Mouse (Mus musculus): ENCODE data around the gene Trpm5. TPM values are rescaled to one million over a fixed set of nuclear protein-coding genes. Genes with fewer than 3 reads are reported as not detected.

The Trpm5 gene
- 0.95 and 1.2 TPM in 2 replicates for polyA plus RNA-seq (2015; fragmentation: Nextera tagmentation; extraction: Ambion mirVana)

DNA sequence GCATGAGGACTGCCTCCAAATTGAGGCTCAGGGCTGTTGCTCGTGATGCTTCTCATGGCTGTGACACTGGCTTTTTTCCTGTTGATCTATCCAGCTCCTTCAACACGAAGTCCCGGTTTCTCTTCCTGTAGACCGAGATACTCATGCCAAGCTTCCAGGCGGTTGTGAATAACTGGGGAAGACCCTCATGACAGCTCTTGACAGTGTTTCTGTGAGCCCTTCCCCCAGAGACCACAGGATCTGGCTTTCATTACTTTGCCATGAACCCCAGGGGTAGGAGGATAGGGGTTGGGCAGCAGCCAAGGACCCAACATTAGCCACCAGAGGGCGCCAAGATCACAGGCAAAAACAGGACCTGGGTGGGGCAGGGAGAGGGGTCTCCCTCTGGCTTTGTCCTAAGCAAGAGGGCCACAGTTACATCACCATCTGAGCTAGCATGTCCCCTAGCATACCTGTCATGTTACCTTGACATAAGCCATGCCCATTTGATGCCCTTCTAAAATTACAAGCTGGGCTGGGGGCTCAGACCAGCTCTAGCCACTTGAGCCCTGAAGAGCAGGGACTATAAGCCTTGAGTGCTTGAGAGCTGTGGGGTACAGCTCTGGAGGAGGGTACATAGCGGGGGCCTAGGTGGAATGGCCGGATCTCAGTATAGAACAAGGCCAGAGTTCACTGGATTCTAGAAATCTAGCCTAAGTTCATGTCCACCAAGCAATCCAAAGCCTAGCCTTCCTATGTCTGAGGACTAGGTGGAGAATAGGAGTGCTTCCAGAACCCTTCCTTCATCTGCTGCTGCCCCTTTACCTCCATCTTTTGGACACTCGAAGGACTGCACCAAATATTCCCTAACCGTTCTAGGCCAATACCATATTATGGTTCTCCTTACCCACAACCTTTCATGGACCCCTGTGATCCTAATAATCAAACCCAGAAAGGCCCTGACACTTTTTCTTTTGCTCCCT is at the start of gene Trpm5:
Gene Trpm5, minus strand, starts transcription at position 51 of the 962 bp plus-strand sequence.
- no peaks in the 10 kb centered on the region for H3K9me3 ChIP-seq
- no peaks in the 10 kb centered on the region for H3K36me3 ChIP-seq
- H3K27me3 ChIP-seq, result no peaks in the 10 kb centered on the region
- ATAC-seq, result no peak
- no peak within 1 kb of the TSS for H3K9ac ChIP-seq (replicated peaks)
- no peaks in the 10 kb centered on the region for H3K4me1 ChIP-seq (replicated peaks)
- H3K4me2 ChIP-seq (replicated peaks), result no peak within 1 kb of the TSS
- WGBS, result 55% methylated on average over 10 of the region's 10 CpGs
- H3K4me3 ChIP-seq (replicated peaks), result no peak within 1 kb of the TSS
- no peak within 1 kb of the TSS for H3K27ac ChIP-seq

GRCm38 (mm10) chr7:143142680-143143079 is 48.2 kb upstream of the Trpm5 start:
- Histone ChIP-seq H3K4me2 (replicated peaks) (no peak overlapping the region), H3K4me3 (replicated peaks) (no peak overlapping the region), H3K27me3 (no peaks in the 10 kb centered on the region), H3K27ac (no peak overlapping the region), H3K4me1 (replicated peaks) (no peaks in the 10 kb centered on the region), H3K9ac (replicated peaks) (no peak overlapping the region), H3K36me3 (no peaks in the 10 kb centered on the region), H3K9me3 (no peaks in the 10 kb centered on the region)
- 84% methylated on average over 2 of the region's 2 CpGs for WGBS
- no peak for ATAC-seq

- H3K36me3 ChIP-seq, result no peaks in the 10 kb centered on the region
- no peak overlapping the region for H3K4me3 ChIP-seq (replicated peaks)
- H3K9me3 ChIP-seq, result no peaks in the 10 kb centered on the region
- no peak for ATAC-seq
- H3K27ac ChIP-seq, result no peak overlapping the region
- H3K4me1 ChIP-seq (replicated peaks), result no peaks in the 10 kb centered on the region
- H3K4me2 ChIP-seq (replicated peaks), result no peak overlapping the region
- no peak overlapping the region for H3K9ac ChIP-seq (replicated peaks)
- H3K27me3 ChIP-seq, result no peaks in the 10 kb centered on the region
- WGBS, result 86% methylated on average over 4 of the region's 4 CpGs
Measured at GRCm38 (mm10) chr7:143139932-143140331, 45.5 kb upstream of the Trpm5 start.

DNA sequence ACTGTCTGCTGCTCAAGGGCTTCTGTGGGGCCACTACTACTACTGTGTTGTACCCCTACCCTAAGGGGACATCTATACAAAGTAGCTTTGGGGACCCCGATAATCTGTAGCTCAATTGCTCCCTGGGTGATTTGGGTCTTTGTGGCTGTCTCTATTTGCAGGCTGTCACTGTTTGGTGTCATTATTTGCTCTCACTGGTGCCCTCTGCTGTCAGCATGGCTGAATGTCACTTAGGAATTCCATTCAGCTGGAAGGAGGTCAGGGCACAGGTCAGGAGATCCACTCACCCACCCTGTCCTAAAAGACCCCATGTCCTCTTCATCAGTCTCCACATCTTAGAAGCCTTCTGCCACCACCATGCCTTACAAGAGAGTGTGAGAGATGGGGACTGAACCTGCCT is 44.3 kb upstream of the Trpm5 start:
- H3K27ac ChIP-seq, result no peak overlapping the region
- no peak overlapping the region for H3K9ac ChIP-seq (replicated peaks)
- no peaks in the 10 kb centered on the region for H3K27me3 ChIP-seq
- no peaks in the 10 kb centered on the region for H3K9me3 ChIP-seq
- no peaks in the 10 kb centered on the region for H3K4me1 ChIP-seq (replicated peaks)
- H3K4me2 ChIP-seq (replicated peaks), result no peak overlapping the region
- no peaks in the 10 kb centered on the region for H3K36me3 ChIP-seq
- WGBS, result 24% methylated on average over 1 of the region's 1 CpGs
- ATAC-seq, result peak; percentile 17; the same call in 1 of the 2 replicates
- no peak overlapping the region for H3K4me3 ChIP-seq (replicated peaks)

GRCm38 (mm10) chr7:143136561-143136960 is 42.1 kb upstream of the Trpm5 start:
- Histone ChIP-seq H3K27me3 (no peaks in the 10 kb centered on the region), H3K9me3 (no peaks in the 10 kb centered on the region), H3K4me2 (replicated peaks) (no peak overlapping the region), H3K4me3 (replicated peaks) (no peak overlapping the region), H3K9ac (replicated peaks) (no peak overlapping the region), H3K27ac (no peak overlapping the region), H3K4me1 (replicated peaks) (no peaks in the 10 kb centered on the region), H3K36me3 (no peaks in the 10 kb centered on the region)
- WGBS, result 68% methylated on average over 5 of the region's 5 CpGs
- no peak for ATAC-seq

- Histone ChIP-seq H3K4me3 (replicated peaks) (no peak overlapping the region), H3K4me2 (replicated peaks) (no peak overlapping the region), H3K9me3 (no peaks in the 10 kb centered on the region), H3K4me1 (replicated peaks) (no peaks in the 10 kb centered on the region), H3K36me3 (no peaks in the 10 kb centered on the region), H3K27me3 (no peaks in the 10 kb centered on the region), H3K9ac (replicated peaks) (no peak overlapping the region), H3K27ac (no peak overlapping the region)
- WGBS, result 76% methylated on average over 2 of the region's 2 CpGs
- ATAC-seq, result no peak
Measured at GRCm38 (mm10) chr7:143136125-143136524, 41.7 kb upstream of the Trpm5 start.

DNA sequence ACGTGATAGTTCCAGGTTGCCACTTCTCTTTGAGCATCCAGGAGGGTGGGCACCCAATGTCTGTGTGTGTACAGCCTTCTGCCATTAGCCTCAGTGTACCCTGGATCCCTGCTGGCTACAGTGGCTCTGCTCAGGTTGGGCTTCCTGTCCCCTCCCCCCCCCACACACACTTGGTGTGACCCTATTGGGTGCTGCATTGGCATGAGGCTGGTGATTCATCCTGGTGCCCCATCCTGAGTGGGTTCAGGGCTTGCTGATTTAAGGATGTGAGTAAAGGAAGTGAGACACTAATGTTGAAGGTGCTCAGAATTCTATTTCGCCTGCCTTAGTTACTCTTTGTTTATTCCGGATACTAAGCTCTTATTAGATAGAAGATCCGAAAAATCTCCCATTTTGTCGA is 38.4 kb upstream of the Trpm5 start:
- Histone ChIP-seq H3K4me3 (replicated peaks) (no peak overlapping the region), H3K27ac (no peak overlapping the region), H3K9ac (replicated peaks) (no peak overlapping the region), H3K27me3 (no peaks in the 10 kb centered on the region), H3K9me3 (no peaks in the 10 kb centered on the region), H3K4me1 (replicated peaks) (no peaks in the 10 kb centered on the region), H3K4me2 (replicated peaks) (no peak overlapping the region), H3K36me3 (no peaks in the 10 kb centered on the region)
- WGBS, result 82% methylated on average over 5 of the region's 5 CpGs
- ATAC-seq, result no peak

- Histone ChIP-seq H3K27me3 (no peaks in the 10 kb centered on the region), H3K36me3 (no peaks in the 10 kb centered on the region), H3K4me2 (replicated peaks) (no peak overlapping the region), H3K27ac (no peak overlapping the region), H3K9me3 (no peaks in the 10 kb centered on the region), H3K4me3 (replicated peaks) (no peak overlapping the region), H3K4me1 (replicated peaks) (peaks cover 5% of the 10 kb centered on the region; the same call in 1 of the 2 replicates), H3K9ac (replicated peaks) (no peak overlapping the region)
- WGBS, result 69% methylated on average over 3 of the region's 3 CpGs
- no peak for ATAC-seq
Measured at GRCm38 (mm10) chr7:143124902-143125301, 30.5 kb upstream of the Trpm5 start.

DNA sequence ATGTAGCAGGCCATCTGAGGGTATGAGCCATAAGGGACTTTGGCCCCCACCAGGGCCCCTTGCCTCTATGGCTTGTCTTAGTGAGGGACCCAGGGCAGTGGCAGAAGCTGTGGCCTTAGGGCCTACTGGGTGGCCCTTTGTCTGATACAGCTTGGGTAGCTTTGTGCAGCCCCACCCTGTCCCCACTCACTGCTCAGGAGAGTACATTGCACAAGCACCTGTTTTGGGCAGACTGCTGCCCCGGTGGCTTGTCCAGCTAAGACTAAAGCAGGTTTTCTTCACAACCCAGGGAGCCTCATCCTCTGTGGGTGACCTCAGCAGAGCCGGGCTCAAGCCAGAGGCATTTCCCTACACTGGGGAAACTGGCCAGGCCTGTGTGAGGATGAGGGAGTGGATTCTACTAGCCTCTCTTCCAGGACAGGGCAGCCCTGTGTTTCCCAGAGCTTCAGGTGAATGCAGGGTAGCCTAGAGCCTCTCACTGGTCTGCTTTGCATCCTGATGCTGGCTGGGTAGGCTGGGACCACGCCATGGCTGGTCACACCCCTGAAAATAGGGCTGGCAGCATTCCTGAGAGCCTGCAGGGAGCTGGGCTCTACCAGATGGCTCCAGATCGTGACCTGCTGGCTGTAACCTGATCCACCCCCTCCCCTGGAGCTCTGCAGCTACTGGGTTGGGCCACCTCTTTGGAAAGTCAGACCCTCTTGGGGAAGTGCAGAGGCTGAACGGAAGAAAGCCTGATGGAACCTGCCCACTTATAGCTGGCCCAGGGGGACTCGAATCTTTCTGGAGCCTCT is 29.6 kb upstream of the Trpm5 start:
- Histone ChIP-seq H3K27ac (no peak overlapping the region), H3K9me3 (no peaks in the 10 kb centered on the region), H3K9ac (replicated peaks) (no peak overlapping the region), H3K27me3 (no peaks in the 10 kb centered on the region), H3K4me1 (replicated peaks) (peaks cover 5% of the 10 kb centered on the region; the same call in 1 of the 2 replicates), H3K36me3 (no peaks in the 10 kb centered on the region), H3K4me2 (replicated peaks) (no peak overlapping the region), H3K4me3 (replicated peaks) (no peak overlapping the region)
- WGBS, result 12% methylated on average over 6 of the region's 6 CpGs
- ATAC-seq, result no peak

GRCm38 (mm10) chr7:143122191-143122590 is 27.7 kb upstream of the Trpm5 start:
- no peak overlapping the region for H3K27ac ChIP-seq
- ATAC-seq, result no peak

GRCm38 (mm10) chr7:143119826-143120225 is 25.4 kb upstream of the Trpm5 start:
- Histone ChIP-seq H3K4me2 (replicated peaks) (no peak overlapping the region), H3K9ac (replicated peaks) (no peak overlapping the region), H3K4me3 (replicated peaks) (no peak overlapping the region), H3K27ac (no peak overlapping the region), H3K4me1 (replicated peaks) (peaks cover 5% of the 10 kb centered on the region; the same call in 1 of the 2 replicates), H3K36me3 (no peaks in the 10 kb centered on the region), H3K27me3 (no peaks in the 10 kb centered on the region), H3K9me3 (peaks cover 4% of the 10 kb centered on the region)
- 82% methylated on average over 3 of the region's 3 CpGs for WGBS
- ATAC-seq, result no peak

More at GRCm38 (mm10) chr7:143122191-143122590, 27.7 kb upstream of the Trpm5 start:
- no peaks in the 10 kb centered on the region for H3K9me3 ChIP-seq
- no peaks in the 10 kb centered on the region for H3K36me3 ChIP-seq
- WGBS, result 86% methylated on average over 5 of the region's 5 CpGs
- H3K4me2 ChIP-seq (replicated peaks), result no peak overlapping the region
- H3K9ac ChIP-seq (replicated peaks), result no peak overlapping the region
- no peaks in the 10 kb centered on the region for H3K27me3 ChIP-seq
- H3K4me1 ChIP-seq (replicated peaks), result peaks cover 5% of the 10 kb centered on the region; the same call in 1 of the 2 replicates
- H3K4me3 ChIP-seq (replicated peaks), result no peak overlapping the region

GRCm38 (mm10) chr7:143119407-143119806 is 25.0 kb upstream of the Trpm5 start:
- Histone ChIP-seq H3K36me3 (no peaks in the 10 kb centered on the region), H3K9ac (replicated peaks) (no peak overlapping the region), H3K4me3 (replicated peaks) (no peak overlapping the region), H3K4me1 (replicated peaks) (peaks cover 4% of the 10 kb centered on the region; the same call in 1 of the 2 replicates), H3K4me2 (replicated peaks) (no peak overlapping the region), H3K27ac (no peak overlapping the region), H3K9me3 (peaks cover 4% of the 10 kb centered on the region), H3K27me3 (no peaks in the 10 kb centered on the region)
- WGBS, result 37% methylated on average over 1 of the region's 1 CpGs
- ATAC-seq, result no peak
